ENCODE assay signal across 29 mouse cellular contexts in the genomic region with DNA sequence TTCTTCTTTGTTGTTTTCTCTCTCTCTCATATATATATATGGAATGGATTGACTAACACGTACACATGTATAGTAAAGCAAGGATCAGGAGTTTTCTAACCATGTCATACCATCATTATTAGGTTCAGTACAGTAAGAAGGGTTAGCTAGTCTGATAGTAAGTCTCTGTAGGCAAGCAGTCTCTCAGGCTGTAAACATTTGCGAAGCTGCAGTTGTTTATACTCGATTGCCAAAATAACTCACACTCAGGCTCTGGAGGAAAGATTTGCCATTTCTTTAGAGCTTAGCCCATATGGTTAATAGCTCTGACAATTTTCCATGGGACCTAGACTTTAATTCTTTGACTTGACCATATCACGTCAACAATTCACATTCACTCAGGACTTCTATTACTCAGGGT.
"Had no signal": no experiment of that assay in that cellular context is flagged by ENCODE, and none has a peak within 500 bp of the region (broad histone marks: within the 10 kb centered on the region; RNA-seq: fewer than 3 reads in every experiment).

No protein-coding gene starts in this region.

- H3K9me3 ChIP-seq: limb, embryonic 10.5 days; limb, embryonic 12.5 days; limb, embryonic 13.5 days; limb, embryonic 15.5 days; liver, embryonic 13.5 days; liver, embryonic 15.5 days; midbrain, embryonic 10.5 days; midbrain, embryonic 12.5 days; midbrain, embryonic 13.5 days; midbrain, embryonic 15.5 days; neural tube, embryonic 12.5 days had no signal

- H3K27me3 ChIP-seq: limb, embryonic 12.5 days; limb, embryonic 13.5 days; limb, embryonic 15.5 days; liver, embryonic 12.5 days; liver, embryonic 13.5 days; liver, embryonic 15.5 days; megakaryocyte, embryonic 14.5 days; midbrain, embryonic 12.5 days; midbrain, embryonic 13.5 days; midbrain, embryonic 15.5 days; neural tube, embryonic 12.5 days had no signal

- ATAC-seq: liver, embryonic 12.5 days; liver, postnatal 0 days; lung, postnatal 0 days; midbrain, embryonic 13.5 days; midbrain, embryonic 15.5 days; midbrain, embryonic 16.5 days had no signal

- H3K9ac ChIP-seq: limb, embryonic 12.5 days; limb, embryonic 13.5 days; limb, embryonic 15.5 days; liver, embryonic 12.5 days; liver, embryonic 13.5 days; liver, embryonic 14.5 days; liver, embryonic 15.5 days; liver, postnatal 0 days; midbrain, embryonic 12.5 days; midbrain, embryonic 13.5 days; midbrain, embryonic 15.5 days; neural tube, embryonic 12.5 days had no signal

- H3K4me2 ChIP-seq: limb, embryonic 12.5 days; limb, embryonic 13.5 days; limb, embryonic 15.5 days; liver, embryonic 11.5 days; liver, embryonic 12.5 days; liver, embryonic 13.5 days; liver, embryonic 15.5 days; midbrain, embryonic 11.5 days; midbrain, embryonic 12.5 days; midbrain, embryonic 13.5 days; midbrain, embryonic 15.5 days; neural tube, embryonic 12.5 days had no signal

- DNase-seq: layer of hippocampus, postnatal 36 days; left cerebral cortex, postnatal 4 days; liver; liver, embryonic 13.5 days; liver, postnatal 0 days; lung, postnatal 10 days; lung, postnatal 36 days; lung, postnatal 4 days; midbrain, embryonic 14.5 days had no signal

- H3K27ac ChIP-seq: left cerebral cortex, adult 2 months; limb, embryonic 10.5 days; limb, embryonic 12.5 days; limb, embryonic 13.5 days; limb, embryonic 15.5 days; liver, embryonic 12.5 days; liver, embryonic 13.5 days; liver, embryonic 14.5 days; liver, embryonic 15.5 days; macrophage; midbrain, embryonic 10.5 days; midbrain, embryonic 12.5 days; midbrain, embryonic 13.5 days; midbrain, embryonic 15.5 days; neural tube, embryonic 12.5 days had no signal

- H3K36me3 ChIP-seq: limb, embryonic 10.5 days; limb, embryonic 12.5 days; limb, embryonic 13.5 days; limb, embryonic 15.5 days; liver, embryonic 12.5 days; liver, embryonic 13.5 days; liver, embryonic 15.5 days; midbrain, embryonic 10.5 days; midbrain, embryonic 12.5 days; midbrain, embryonic 13.5 days; midbrain, embryonic 15.5 days; neural tube, embryonic 12.5 days had no signal

- H3K4me1 ChIP-seq: limb, embryonic 10.5 days; limb, embryonic 12.5 days; limb, embryonic 13.5 days; limb, embryonic 15.5 days; liver, embryonic 12.5 days; liver, embryonic 13.5 days; liver, embryonic 15.5 days; megakaryocyte, embryonic 14.5 days; midbrain, embryonic 10.5 days; midbrain, embryonic 12.5 days; midbrain, embryonic 13.5 days; midbrain, embryonic 15.5 days; neural tube, embryonic 12.5 days had no signal

- H3K4me3 ChIP-seq: left cerebral cortex, adult 2 months; limb, embryonic 10.5 days; limb, embryonic 12.5 days; limb, embryonic 13.5 days; limb, embryonic 15.5 days; liver, embryonic 12.5 days; liver, embryonic 13.5 days; liver, embryonic 15.5 days; megakaryocyte, embryonic 14.5 days; midbrain, embryonic 10.5 days; midbrain, embryonic 12.5 days; midbrain, embryonic 13.5 days; midbrain, embryonic 15.5 days; myocyte; neural tube, embryonic 12.5 days had no signal
